Mouse (Mus musculus) CD4-positive, CD25-positive, alpha-beta regulatory T cell, adult 4 months (primary cell): ENCODE data around the gene 0610010K14Rik. TPM values are rescaled to one million over a fixed set of nuclear protein-coding genes. Genes with fewer than 3 reads are reported as not detected.

Experiments used
- ATAC-seq: one replicate; pipeline ENCODE4 v1.8.0; 2017
- polyA plus RNA-seq, 2 experiments: library from polyadenylated mRNA; unstranded; fragments of 100-300 nt; shearing (Covaris generic); gene quantifications; one replicate each; pipeline ENCODE4 v1.2.1; 2017

The 0610010K14Rik gene
- polyA plus RNA-seq, 2 experiments from 2014 or later, result 123 to 141 TPM

DNA sequence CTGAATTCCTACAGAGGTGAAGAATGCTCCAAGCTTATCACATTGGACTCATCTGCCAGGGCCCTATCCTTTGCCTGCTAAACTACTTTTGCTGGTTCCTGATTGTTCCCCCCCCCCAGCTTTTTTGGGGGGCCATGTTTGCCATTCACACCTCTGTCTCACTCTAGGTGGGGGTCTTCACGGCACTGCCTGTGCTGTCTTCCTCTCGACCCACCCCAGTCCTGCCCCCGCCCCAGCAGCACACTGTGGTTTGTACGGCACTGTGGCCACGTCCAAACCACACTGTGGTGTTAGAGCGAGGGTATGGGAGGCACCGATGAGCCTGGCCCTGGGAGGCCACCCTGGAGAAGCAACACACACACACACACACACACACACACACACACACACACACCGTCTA, 3.2 kb downstream of the 0610010K14Rik start:
- ATAC-seq, result no peak

DNA sequence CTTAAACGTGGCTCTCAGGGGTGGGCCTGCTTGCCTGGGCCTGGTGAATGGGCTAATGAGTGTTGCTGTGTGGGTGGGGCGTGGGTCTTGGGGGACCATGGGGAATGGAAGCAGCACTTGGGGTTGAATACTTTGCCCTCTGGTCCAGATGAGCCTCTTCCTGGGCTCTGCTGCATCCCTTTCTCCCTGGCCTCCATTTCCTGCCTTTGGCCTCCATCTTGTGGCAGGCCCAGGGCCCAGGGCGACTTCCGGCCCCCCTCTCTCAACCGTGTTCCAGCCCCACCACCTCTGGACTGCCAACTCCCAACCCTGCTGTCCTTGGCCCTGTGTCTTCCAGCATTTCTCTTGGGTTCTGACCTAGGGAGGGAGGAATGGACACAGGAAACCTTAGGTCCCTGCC, 3.7 kb downstream of the 0610010K14Rik start:
- no peak for ATAC-seq

DNA sequence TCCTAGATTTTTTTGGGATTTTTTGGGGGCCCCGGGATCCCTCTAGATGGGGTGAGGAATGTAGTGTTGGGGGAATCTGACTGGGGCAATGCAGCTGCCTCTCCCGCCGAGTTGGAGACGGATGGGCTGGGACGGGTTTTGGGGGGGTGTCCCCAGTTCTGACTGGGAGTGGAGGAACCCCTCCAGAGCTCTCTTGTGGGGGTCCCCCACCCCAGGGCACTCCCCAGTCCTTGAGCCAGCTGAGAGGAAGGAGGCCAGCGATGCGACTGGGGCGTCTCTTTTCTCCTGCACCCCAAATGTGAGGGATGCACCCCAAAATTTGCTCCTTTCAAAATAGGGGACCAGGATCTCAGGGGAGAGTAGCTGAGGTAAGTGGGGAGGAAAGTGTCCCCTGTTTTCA, 4.7 kb downstream of the 0610010K14Rik start:
- no peak for ATAC-seq

DNA sequence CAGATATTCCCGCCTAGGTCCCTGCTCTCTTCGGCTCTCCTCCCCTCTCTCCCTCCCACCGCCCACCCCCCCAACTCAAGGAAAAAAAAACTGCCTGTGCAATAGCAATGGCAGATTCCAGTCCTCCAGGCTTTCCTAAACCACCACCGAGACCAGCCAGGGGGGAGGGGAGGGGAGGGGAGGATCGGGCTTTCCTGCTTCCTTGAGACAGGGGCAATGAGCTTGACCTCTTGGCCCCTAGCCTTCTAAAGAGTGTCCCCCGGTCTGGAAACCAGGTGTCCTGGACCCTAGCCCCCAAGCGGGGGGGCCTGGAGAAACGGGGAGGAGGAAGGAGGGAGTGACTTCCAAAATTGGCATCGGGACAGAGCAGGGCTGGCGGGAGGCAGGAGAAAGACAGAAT, 5.2 kb downstream of the 0610010K14Rik start:
- ATAC-seq, result no peak

DNA sequence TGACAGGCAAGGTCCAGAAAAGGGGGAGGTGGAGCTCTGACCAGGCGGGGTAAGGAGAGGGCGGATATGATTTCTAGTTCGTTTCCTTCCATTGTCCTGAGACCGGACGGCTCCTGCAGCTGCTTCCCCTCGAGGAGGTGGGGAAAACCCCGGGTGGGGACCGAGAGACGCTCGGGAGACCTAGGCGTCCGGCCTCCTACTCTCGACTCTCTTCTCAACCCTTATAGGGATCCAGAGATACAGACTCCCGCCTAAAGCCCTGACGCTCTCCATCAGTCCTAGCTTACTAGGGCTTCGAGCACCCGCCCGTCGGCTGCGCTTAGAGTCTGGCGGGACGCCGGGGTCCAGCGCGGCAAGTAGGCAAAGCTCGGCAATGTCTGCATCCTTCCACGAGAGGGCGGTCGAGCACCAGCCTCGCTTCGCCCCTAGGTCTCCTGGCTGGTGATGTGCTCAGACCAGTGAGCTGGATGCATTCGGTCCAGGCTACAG, 7.4 kb downstream of the 0610010K14Rik start:
- ATAC-seq, result peak; percentile 73

DNA sequence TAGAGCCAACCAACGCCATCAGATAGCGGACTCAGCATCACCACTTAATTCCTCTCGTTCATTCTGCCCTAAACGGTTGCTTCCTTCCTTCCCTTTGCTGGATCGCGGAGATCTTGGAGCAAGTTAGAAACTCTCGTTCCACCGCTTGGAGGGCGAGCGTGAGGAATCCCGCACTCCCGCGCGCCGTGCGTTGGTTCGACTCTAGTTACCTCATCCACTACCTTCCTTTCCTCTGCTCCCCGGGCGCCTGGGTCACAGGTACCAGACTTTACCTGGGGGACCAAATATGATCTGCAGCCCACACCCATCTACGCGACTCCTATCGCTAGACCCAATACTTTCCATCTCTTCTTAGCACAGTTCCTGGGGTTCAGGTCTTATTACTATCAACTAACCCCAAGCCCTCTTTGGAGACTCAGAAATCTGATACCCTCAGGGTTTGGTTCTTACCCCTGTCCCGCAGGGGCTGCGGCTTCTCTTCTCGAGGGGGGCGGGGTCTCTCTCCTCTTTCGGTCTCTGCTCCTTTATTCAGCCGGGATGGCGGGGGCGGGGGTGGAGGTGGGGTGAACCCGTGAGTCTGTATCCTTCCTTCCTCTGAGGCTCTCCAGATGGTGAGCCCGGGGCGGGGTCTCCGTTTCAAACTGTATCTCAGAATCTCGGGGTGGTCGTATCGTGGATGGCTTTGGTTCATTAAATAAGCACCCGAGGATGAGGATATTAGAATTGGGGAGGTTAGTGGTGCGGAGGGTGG, 8.3 kb downstream of the 0610010K14Rik start, which contains the start of gene Bcl6b:
Gene Bcl6b, minus strand, starts transcription at position 539 of the 751 bp plus-strand sequence.
- ATAC-seq, result peak; percentile 15

DNA sequence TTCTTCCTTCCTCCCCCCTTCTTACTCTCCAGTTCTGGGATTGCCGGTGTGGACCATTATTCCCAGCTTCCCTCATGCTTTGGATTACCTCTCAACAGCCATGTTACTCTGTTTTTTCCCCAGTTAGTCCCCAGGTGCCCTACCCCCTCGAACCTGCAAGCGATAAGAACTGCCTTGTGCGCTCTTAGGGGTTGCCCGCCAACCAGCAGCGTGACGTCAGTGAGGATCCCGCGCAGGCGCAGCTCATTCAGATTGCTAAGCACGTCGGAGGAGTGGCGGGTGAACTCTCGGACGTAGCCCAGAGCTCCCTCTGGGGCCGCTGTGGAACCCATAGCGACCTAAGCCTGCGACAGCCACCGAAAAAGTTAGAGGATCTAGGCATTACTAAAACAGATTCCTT, 8.9 kb downstream of the 0610010K14Rik start:
- peak; percentile 80 for ATAC-seq

DNA sequence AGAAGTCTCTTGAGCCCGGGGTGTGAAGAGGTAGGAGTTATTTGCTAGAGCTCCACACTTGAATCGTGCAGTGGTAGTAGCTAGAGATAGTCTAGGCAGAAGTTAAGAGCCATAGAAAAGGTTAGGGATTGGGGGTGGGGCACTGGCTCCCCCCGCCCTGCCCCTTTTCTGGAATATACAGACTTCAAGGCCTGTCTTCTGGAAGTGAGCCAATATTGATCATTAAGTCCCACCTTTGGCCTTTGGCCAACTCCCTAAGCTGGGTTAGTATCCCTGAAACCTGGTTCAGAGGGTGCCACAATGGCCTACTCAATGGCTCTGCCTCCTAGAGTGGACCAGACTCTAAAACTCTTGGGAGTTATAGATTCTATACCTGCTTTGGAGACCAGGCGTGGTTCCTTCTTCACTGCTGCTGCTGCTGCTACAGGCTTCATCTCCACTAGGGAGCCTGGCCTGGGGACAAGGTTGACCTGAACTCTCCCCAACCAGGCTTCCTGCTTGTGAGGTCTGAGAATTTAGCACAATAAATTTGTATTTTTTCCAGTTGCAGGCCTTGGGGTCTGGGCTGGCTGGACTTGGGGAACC, 10.0 kb downstream of the 0610010K14Rik start:
- no peak for ATAC-seq

DNA sequence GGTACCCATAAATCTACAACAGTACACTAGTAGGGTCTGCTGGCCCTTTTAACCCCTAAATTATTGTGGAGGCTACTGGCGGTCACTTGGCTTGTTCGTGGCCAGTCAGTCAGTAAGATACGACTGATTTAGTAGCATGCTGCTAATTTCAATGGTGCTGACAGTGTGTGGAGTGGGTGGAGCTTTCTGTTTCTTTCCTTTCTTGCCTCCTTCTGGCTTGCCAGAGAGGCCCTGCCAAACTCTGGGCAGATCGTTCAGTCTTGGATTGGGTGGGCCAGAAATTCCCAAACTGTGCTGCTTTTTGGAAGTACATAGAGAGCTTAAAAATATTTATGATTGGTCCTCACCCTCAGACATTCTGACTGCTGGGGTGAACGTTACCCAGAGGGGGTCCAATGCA, 10.6 kb downstream of the 0610010K14Rik start:
- no peak for ATAC-seq

DNA sequence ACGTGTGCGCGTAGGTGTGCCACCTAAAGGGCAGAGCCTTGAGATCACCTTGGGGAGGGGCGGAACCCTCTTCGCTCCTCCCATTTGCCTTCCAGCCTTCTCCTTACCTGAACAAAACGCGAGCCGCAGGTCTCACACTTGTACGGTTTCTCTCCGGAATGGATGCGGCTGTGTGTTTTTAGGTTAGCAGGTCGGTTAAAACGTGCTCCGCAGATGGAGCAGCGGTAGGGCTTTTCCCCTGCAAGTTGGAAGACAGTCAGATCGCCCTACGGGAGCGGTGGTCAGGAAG, 11.2 kb downstream of the 0610010K14Rik start:
- no peak for ATAC-seq

DNA sequence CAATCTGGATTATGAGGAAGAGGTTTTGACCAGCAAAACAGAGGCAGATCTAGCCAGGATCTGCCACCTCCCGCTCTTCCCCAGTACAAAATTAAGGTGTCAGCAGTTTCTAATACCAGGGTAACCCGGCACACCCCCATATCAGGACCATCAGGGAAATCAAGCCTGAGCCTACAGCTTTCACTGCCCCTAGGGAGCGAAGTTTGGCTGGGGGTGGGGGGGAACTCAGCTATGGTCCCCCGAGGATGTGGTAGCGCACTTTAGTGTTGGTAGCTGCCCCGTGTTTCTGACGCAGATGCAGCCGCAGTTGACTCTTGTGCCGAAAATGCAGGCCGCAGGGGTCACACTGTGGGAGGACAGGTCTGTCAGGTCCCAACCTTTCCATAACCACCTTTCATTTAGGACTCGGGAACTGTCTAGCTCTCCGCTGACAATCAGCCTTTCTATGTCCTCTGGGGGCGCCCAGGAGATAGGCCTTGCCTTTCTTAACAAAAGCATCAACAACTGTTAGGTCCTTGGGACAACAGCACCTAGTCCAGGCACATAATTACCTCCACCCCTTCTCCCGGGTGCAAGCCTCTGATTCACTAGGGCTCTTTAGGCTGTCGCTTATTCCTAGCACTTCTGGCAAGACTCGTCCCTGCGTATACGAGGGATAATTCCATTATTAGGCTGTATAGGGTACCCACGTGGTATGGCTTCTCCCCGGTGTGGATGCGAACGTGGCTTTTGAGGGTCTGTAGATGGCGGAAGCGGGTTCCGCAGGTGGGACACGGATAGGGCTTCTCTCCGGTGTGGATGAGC, 11.7 kb downstream of the 0610010K14Rik start:
- no peak for ATAC-seq

DNA sequence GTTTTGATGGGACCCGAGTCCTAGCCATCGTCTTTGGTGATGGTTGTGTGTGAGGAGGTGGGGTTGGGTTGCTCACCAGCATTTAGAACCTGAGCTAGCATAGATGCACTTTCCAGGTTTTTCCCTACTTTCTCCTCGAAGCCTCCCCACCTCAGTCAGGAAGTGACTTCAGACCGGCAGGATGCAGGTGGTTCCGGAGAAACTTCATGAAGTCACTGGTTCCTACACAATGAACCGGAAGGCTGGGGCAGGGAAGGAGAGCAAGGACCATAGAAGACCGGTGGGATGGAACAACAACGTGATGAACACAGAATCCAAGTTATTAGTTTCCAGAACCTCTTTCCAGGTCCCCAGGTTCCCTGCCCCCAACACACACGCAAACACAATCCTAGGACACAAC, 14.0 kb downstream of the 0610010K14Rik start:
- ATAC-seq, result no peak

DNA sequence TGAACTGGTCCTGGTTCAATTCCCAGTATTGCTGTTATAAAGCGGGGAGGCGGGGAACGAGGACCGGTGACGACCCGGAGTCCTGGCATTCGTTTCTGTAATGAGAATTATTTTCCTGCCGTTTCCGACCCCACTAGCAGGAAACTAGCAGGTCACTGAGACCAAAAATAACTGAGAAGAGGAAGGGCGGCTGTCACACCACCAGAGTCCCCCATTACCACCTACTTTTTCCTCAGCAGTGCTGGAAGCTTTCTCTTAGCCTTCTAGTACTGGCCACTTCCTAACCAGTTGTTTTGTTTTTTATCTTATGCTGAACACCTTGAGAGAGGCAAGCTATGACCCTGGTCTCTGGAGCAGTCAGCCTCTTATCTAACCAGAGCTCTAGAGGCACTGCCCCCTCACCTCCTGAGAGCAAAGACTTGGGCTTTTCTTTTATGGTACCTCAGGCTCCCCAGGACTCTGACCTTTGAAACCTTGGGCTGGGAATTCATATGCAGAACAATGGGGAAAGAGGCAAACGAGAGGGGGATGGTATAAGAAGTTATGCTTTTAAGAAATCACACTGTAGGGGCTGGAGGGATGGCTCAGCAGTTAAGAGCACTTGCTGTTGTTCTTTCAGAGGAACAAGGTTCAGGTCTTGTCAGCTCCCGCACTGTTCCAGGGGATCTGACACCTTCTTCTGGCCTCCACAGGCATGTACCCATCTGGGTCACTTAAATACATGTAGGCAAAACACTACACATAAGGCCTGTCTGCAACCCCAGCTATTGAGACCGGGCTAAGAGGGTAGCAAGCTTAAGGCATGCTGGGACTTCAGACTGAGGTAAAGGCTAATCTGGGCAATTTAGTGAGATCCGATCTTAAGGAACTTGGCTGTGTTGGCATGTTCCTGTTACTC, 15.9 kb downstream of the 0610010K14Rik start:
- ATAC-seq, result no peak

DNA sequence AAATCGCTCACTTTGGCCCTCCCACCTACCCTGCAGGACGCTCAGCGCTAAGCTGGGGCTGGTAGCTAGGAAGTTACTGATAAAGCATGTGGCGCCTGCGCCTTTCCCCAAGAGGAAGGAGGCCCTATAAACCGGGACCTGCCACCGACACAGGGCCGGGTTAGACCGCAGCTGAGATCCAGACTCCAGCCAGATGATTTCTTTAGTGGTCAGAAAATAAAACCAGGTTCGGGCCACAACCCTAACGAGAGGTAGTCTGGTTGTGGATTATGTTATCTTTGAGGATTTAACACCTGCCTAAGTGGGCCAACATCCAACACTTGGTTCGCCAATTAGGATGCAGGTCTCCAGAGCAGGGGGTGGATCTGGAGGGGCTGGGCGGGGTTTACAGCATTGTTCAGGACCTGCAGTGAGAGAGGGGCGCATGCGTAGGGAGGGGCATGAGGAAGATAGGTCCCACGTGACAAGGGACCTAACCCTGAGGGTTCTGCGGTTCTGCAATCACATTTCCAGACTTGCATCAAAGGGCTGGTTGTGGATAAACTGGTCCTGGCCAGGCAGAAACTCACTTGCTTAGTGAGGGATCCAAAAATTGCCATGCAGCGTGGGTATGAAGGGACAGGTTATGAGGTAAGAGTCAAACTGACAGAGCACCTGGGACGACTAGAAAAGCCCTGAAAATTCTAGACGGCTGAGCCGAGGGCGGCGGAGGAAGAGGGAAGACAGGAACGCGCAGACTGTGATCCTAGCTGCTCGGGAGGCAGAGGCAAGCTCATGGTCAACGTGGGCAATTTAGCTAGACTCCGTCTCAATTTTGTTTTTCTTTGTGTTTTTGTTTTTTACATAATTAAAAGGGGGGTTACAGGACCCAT, 16.7 kb downstream of the 0610010K14Rik start, which contains the start of gene Slc16a13:
Gene Slc16a13, minus strand, starts transcription at position 334 of the 872 bp plus-strand sequence.
- peak; percentile 94 for ATAC-seq

DNA sequence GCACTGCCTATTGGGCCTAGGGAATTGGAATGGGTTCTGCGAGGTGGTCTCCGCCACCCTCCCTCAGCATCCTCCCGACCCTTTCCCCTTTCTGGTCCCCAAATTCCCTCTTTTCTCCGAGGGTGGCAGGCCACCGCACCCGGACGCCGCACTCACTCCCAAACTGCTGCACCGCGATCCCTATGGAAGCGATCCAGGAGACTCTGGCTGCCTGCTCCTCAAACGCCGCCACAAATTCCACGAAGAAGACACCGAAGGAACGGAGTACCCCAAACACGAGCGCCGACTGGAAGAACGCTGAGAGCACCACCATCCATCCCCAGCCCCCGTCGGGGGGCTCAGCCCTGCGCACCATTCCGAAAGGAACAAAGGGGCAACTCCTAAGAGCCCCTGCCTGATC, 17.4 kb downstream of the 0610010K14Rik start:
- ATAC-seq, result no peak

DNA sequence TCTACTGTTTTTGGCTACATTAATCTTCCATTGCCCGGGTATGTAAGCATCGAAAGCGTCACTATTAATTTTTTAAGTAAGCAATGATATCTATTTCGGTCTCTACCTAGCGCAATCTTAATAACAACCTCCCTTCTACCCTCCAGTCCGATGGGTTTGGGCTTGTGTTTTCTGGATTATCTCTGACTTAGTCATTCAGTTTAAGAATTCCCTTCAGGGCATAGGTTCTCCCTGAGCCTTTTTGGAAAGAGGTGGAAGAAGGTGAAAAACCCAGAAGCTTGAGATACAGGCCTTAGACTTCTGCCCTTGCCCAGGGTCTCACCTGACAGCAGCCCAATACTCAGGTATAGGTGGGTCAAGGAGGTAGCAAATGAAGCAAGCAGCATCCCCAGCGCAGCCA, 17.8 kb downstream of the 0610010K14Rik start:
- ATAC-seq, result no peak

DNA sequence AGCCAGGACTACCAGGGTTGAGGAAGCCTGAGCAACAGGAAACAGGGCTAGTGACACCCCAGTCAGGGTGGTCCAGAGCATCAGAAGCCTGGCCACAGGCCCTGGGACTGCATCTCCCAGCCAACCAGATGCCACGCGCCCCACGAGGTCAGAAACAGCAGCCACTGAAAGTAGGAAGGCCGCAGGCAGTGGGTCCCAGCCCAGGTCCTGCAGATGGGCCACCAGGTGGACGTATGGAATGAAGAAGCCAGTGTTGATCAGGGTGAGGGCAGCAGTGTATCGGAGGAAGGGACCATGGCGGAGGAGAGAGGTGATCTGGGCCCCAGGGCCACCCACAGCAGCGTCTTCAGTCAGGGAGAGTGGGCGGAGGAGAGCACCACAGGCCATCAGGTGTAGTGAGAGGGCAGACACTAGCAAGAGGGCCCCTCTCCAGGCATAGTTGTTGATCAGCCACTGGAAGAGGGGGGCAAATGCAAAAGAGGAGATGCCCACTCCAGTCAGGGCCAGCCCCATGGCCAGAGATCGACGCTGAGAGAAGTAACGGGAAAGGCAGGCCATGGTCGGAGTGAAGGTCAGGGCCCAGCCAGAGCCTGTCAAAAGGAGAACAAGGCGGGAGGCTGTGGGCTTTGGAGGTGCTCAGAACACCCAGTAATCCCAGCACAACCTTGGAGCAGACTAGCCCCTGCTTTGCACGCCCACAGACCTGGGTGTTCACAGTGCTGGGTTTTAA, 18.8 kb downstream of the 0610010K14Rik start:
- no peak for ATAC-seq

DNA sequence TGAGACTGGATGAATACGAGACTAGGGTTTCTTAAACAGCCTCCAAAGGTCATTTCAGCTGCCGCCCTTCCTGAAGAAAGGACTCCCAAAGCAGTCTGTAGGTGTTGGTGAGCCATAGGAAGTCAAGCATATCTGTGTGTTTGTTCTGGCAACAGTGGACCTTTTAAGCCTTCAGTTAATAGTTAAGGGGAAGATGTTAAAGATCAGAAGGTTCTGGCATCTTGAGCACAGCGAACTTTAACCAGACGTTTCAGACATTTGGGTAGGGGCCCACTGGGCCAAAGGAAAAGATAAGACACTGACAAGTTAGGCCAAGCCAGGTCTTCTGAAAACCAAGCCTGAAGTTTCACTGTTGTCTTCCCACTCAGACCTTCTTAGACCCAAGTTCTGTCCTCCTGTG, 19.7 kb downstream of the 0610010K14Rik start:
- ATAC-seq, result no peak

DNA sequence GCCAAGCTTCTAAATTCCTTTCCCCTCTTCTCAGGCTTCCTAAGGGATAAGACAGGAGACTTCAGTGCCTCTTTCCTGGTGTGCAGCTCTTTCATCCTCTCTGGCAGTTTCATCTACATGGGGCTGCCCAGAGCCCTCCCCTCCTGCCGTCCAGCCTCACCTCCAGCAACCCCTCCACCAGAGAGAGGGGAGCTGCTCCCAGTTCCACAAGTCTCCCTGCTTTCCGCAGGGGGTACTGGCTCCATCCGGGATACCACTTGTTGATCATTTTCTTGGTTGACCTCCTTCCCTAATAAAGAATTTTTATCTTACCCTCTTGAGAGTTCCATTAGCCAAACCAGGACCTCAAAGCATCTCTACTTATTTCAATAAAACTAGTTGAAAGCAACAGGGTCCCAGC, 21.6 kb downstream of the 0610010K14Rik start:
- ATAC-seq, result no peak

DNA sequence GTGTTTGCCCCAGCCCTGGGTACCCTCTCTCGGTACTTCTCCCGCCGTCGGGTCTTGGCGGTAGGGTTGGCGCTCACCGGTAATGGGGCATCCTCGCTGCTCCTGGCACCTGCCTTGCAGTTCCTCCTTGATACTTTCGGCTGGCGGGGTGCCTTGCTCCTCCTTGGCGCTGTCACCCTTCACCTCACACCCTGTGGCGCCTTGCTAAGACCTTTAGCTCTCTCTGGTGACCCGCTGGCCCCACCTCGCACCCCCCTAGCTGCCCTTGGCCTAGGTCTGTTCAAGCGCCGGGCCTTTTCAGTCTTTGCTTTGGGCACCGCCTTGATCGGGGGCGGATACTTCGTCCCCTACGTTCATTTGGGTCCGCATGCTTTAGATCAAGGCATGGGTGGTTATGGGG, 22.4 kb downstream of the 0610010K14Rik start:
- ATAC-seq, result no peak

DNA sequence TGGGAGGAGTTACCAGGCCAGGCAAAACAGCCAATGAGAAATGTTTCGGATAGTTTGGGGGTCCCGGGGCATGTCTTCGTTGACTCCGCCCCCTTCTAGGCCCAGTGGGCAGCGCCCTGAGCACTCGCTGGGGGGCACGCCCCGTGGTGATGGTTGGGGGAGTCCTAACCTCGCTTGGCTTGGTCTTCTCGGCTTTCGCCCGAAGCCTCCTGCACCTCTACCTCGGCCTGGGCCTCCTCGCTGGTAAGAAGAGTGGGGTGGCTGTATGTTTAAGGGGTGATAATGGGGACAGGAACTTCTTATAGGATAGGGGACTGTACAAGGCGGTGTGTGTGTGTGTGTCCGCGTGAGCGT, 22.9 kb downstream of the 0610010K14Rik start:
- ATAC-seq, result no peak
